Comparison of ENCODE assay signal across 21 mouse cellular contexts in the genomic region with DNA sequence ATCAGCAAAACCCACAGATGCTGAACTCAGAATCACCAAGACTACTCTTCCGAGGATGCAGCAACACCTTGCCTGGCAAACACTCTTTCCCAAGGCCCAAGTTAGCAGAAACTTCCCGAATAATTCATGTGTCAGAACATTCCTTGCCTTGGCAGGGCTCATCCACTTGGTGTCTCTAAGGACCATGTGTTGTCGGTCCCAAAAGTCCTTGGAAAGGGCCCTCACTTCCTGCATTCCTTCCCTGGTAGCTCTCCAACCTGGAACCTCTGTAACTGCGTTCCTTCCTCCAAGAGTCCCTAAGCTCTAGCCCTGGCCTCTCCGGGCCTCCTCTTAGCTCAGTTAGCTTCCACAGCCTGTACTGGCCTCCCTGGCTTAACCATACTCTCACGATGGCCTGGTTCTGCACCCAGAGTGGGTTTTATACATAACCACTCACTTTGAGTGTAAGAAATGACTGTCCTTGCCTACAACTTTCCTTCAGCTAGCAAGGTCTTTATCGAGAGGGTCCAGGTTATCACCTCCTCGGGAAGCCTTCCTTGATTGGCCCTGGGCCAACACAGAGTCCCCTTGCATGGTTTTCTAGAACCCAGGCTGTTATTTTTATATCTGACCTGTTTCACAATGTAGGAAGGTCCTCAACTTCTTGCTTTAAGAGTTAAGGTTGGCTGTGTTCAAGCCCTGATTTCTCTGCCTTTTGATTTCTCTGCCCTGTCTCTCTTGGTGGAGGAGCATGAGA. TPM values are rescaled to one million over a fixed set of nuclear protein-coding genes. Genes with fewer than 3 reads are reported as not detected.
DNase-seq lines count a peak whose midpoint lies in the region; ATAC-seq and TF ChIP-seq lines count a peak whose summit lies in the region.
"Had no signal": no experiment of that assay in that cellular context is flagged by ENCODE, and none has a peak within 500 bp of the region (broad histone marks: within the 10 kb centered on the region; RNA-seq: fewer than 3 reads in every experiment).

No protein-coding gene starts in this region.

- TF ChIP-seq CTCF in heart, adult 2 months (IDR thresholded peaks at IDR 0.05) = no peak
- no peak for TF ChIP-seq CTCF in lung, adult 2 months (IDR thresholded peaks at IDR 0.05; ENCODE audit: insufficient read depth, low read length)

- peak overlapping the region; percentile 23; the same call in 1 of the 2 replicates for H3K9ac ChIP-seq in heart, adult 2 months (ENCODE audit: low read depth, low read length)
- no peak overlapping the region for H3K9ac ChIP-seq in lung, embryonic 16.5 days (ENCODE audit: low read length)
- H3K9ac ChIP-seq in heart, embryonic 14.5 days (ENCODE audit: low read length) = peak overlapping the region; percentile 69
- H3K9ac ChIP-seq: embryonic facial prominence, embryonic 15.5 days; liver, embryonic 14.5 days; midbrain, embryonic 12.5 days had no signal

- 12% methylated on average over 8 of the region's 8 CpGs for WGBS in heart, adult 2 months
- WGBS in lung, embryonic 16.5 days = 47% methylated on average over 8 of the region's 8 CpGs
- 45% methylated on average over 8 of the region's 8 CpGs for WGBS in lung, adult 2 months
- WGBS in heart, embryonic 14.5 days = 16% methylated on average over 8 of the region's 8 CpGs

- TF ChIP-seq EP300 in heart, adult 2 months (IDR thresholded peaks at IDR 0.05; ENCODE audit: insufficient read depth, low read depth, low read length) = no peak

- H3K27me3 ChIP-seq in heart, adult 2 months (ENCODE audit: control insufficient read depth, insufficient read depth, low read length) = no peaks in the 10 kb centered on the region
- H3K27me3 ChIP-seq in lung, embryonic 16.5 days (ENCODE audit: control insufficient read depth, insufficient read depth, low read depth, low read length) = no peaks in the 10 kb centered on the region
- H3K27me3 ChIP-seq in heart, embryonic 14.5 days (ENCODE audit: control insufficient read depth, insufficient read depth, low read length) = no peaks in the 10 kb centered on the region
- H3K27me3 ChIP-seq: embryonic facial prominence, embryonic 15.5 days; Patski had no signal

- H3K36me3 ChIP-seq in heart, adult 2 months (ENCODE audit: control insufficient read depth, insufficient read depth, low read length) = no peaks in the 10 kb centered on the region; the same call in 1 of the 2 replicates
- no peaks in the 10 kb centered on the region for H3K36me3 ChIP-seq in lung, embryonic 16.5 days (ENCODE audit: control insufficient read depth, insufficient read depth, low read length)
- H3K36me3 ChIP-seq in heart, embryonic 14.5 days (ENCODE audit: control insufficient read depth, insufficient read depth, low read length) = peaks cover 16% of the 10 kb centered on the region
- H3K36me3 ChIP-seq: embryonic facial prominence, embryonic 15.5 days; forebrain, embryonic 10.5 days; midbrain, embryonic 12.5 days had no signal

- peak in 1 of 2 experiments; percentile 41 for DNase-seq in heart, adult 2 months
- DNase-seq in heart, postnatal 4 days = no peak
- no peak for DNase-seq in lung, adult 2 months
- peak; percentile 50 for DNase-seq in lung, postnatal 36 days
- DNase-seq in cerebellum, adult 18-20 months = no peak
- DNase-seq: B cell, adult 2 months; cerebellum, postnatal 14 days; embryo, embryonic 11 days; kidney, adult 2 months; retina, postnatal 1 day; thymus, adult 2 months had no signal

- H3K9me3 ChIP-seq in lung, embryonic 16.5 days (ENCODE audit: control insufficient read depth, low read length) = no peaks in the 10 kb centered on the region
- no peaks in the 10 kb centered on the region for H3K9me3 ChIP-seq in heart, embryonic 14.5 days (ENCODE audit: control insufficient read depth, low read length)
- H3K9me3 ChIP-seq: embryonic facial prominence, embryonic 15.5 days; midbrain, embryonic 12.5 days had no signal

- H3K4me1 ChIP-seq in heart, adult 2 months (ENCODE audit: control insufficient read depth, insufficient read depth, low read length) = peaks cover 11% of the 10 kb centered on the region
- peaks cover 21% of the 10 kb centered on the region for H3K4me1 ChIP-seq in lung, embryonic 16.5 days (replicated peaks; ENCODE audit: control insufficient read depth, insufficient read depth, low read length)
- H3K4me1 ChIP-seq in lung, adult 2 months (ENCODE audit: control insufficient read depth, insufficient read depth, low read length) = no peaks in the 10 kb centered on the region
- H3K4me1 ChIP-seq in heart, embryonic 14.5 days (ENCODE audit: control insufficient read depth in 2 of 2, insufficient read depth in 2 of 2, low read length in 2 of 2) = peaks cover 49 to 73% of the 10 kb centered on the region in 2 experiments

- H3K79me2 ChIP-seq in heart, adult 2 months (replicated peaks; ENCODE audit: control insufficient read depth, insufficient read depth, low read length) = no peaks in the 10 kb centered on the region

- TF ChIP-seq POLR2A in heart, adult 2 months (IDR thresholded peaks at IDR 0.05; ENCODE audit: insufficient read depth, low read depth, low read length) = no peak
- TF ChIP-seq POLR2A in lung, adult 2 months (IDR thresholded peaks at IDR 0.05; ENCODE audit: borderline replicate concordance, extremely low read depth, low read depth, low read length) = no peak

- no peak for ATAC-seq in lung, embryonic 16.5 days (ENCODE audit: low read depth)
- ATAC-seq in heart, embryonic 14.5 days (ENCODE audit: insufficient number of reproducible peaks, insufficient read depth, low FRiP score, low read depth) = no peak
- ATAC-seq: activated CD4-positive, CD25-positive, alpha-beta regulatory T cell, adult 4 months; hindbrain, postnatal 0 days; Patski had no signal

- peak overlapping the region; percentile 8; the same call in 1 of the 2 replicates for H3K27ac ChIP-seq in heart, adult 2 months
- H3K27ac ChIP-seq in lung, embryonic 16.5 days (ENCODE audit: low read length) = 0 out of 2 replicates have a peak overlapping the region, but pooled peaks have one; percentile 43
- peak overlapping the region; percentile 47 to 79 for H3K27ac ChIP-seq in heart, embryonic 14.5 days (replicated peaks in 1 of 2; ENCODE audit: control insufficient read depth in 1 of 2, insufficient read depth in 1 of 2, low read depth in 2 of 2, low read length in 2 of 2)
- H3K27ac ChIP-seq: embryonic facial prominence, embryonic 15.5 days; forebrain, embryonic 10.5 days; hindbrain, postnatal 0 days; liver, embryonic 14.5 days; macrophage; midbrain, embryonic 12.5 days had no signal

- intact Hi-C loops in heart, adult 2 months (cut with DNase I) = loop anchor here (5.0 kb wide), 1 partner anchor 34 kb away; no protein-coding TSS in a partner anchor

- H3K4me2 ChIP-seq in lung, embryonic 16.5 days (ENCODE audit: low read depth, low read length) = no peak overlapping the region
- H3K4me2 ChIP-seq in heart, embryonic 14.5 days (ENCODE audit: low read length) = peak overlapping the region; percentile 59
- H3K4me2 ChIP-seq: embryonic facial prominence, embryonic 15.5 days; midbrain, embryonic 12.5 days had no signal

- no peak overlapping the region for H3K4me3 ChIP-seq in heart, adult 2 months
- no peak overlapping the region for H3K4me3 ChIP-seq in lung, embryonic 16.5 days (ENCODE audit: low read length)
- H3K4me3 ChIP-seq in lung, adult 2 months (replicated peaks; ENCODE audit: extremely low read depth, low read depth, low read length) = no peak overlapping the region
- peak overlapping the region in 1 of 2 experiments; percentile 21; a peak in 2 of 4 replicates for H3K4me3 ChIP-seq in heart, embryonic 14.5 days (ENCODE audit: control insufficient read depth in 1 of 2, insufficient read depth in 1 of 2, low read depth in 1 of 2, low read length in 2 of 2)
- H3K4me3 ChIP-seq: embryonic facial prominence, embryonic 15.5 days; forebrain, embryonic 10.5 days; midbrain, embryonic 12.5 days had no signal

RNA-seq across cellular contexts. Expression of a gene that starts 4.5 kb away (rescaled TPM):
- 10 to 100 TPM; 15.6 to 19.7 TPM for total RNA-seq in heart, adult 2 months (2021)
- 9.2 and 12.1 TPM in 2 replicates for polyA plus RNA-seq in heart, adult 2 months (2012; rRNA removed)
- total RNA-seq in heart, postnatal 4 days (2021) = 10 to 100 TPM; 48.7 to 59.0 TPM
- polyA plus RNA-seq in lung, embryonic 16.5 days (2015; fragmentation: Nextera tagmentation; extraction: Ambion mirVana) = 28.6 and 34.6 TPM in 2 replicates
- polyA plus RNA-seq in lung, adult 2 months (2012; rRNA removed) = 0.81 and 0.89 TPM in 2 replicates
- polyA plus RNA-seq in heart, embryonic 14.5 days (2014; fragmentation: Nextera tagmentation; extraction: Ambion mirVana) = 479 and 551 TPM in 2 replicates
- polyA plus RNA-seq: Patski had no signal

RNA-seq across cellular contexts. Expression of a gene that starts 10.2 kb away (rescaled TPM):
- total RNA-seq in heart, adult 2 months (2021) = 10 to 100 TPM; 62.4 to 67.1 TPM
- 47.0 and 53.2 TPM in 2 replicates for polyA plus RNA-seq in heart, adult 2 months (2012; rRNA removed)
- total RNA-seq in heart, postnatal 4 days (2021) = 10 to 100 TPM; 89.8 to 92.3 TPM
- 20.1 and 21.0 TPM in 2 replicates for polyA plus RNA-seq in lung, embryonic 16.5 days (2015; fragmentation: Nextera tagmentation; extraction: Ambion mirVana)
- polyA plus RNA-seq in lung, adult 2 months (2012; rRNA removed) = 92.3 and 108 TPM in 2 replicates
- polyA plus RNA-seq in heart, embryonic 14.5 days (2014; fragmentation: Nextera tagmentation; extraction: Ambion mirVana) = 41.7 and 47.7 TPM in 2 replicates

RNA-seq across cellular contexts. Expression of a gene that starts 12.4 kb away (rescaled TPM):
- over 10,000 TPM in 1 of 2 experiments, 1,000 to 10,000 TPM in 1; 9,834 to 11,008 TPM for total RNA-seq in heart, adult 2 months (2021)
- polyA plus RNA-seq in heart, adult 2 months (2012; rRNA removed) = 13,898 and 21,553 TPM in 2 replicates
- total RNA-seq in heart, postnatal 4 days (2021) = 1,000 to 10,000 TPM; 4,693 to 5,168 TPM
- 77.2 and 102 TPM in 2 replicates for polyA plus RNA-seq in lung, embryonic 16.5 days (2015; fragmentation: Nextera tagmentation; extraction: Ambion mirVana)
- polyA plus RNA-seq in lung, adult 2 months (2012; rRNA removed) = 428 and 438 TPM in 2 replicates
- polyA plus RNA-seq in heart, embryonic 14.5 days (2014; fragmentation: Nextera tagmentation; extraction: Ambion mirVana) = 2,958 and 3,056 TPM in 2 replicates
- total RNA-seq: hindbrain, postnatal 0 days had no signal

RNA-seq across cellular contexts. Expression of a gene that starts 20.6 kb away (rescaled TPM):
- 1 to 10 TPM; 2.3 to 2.7 TPM for total RNA-seq in heart, adult 2 months (2021)
- polyA plus RNA-seq in heart, adult 2 months (2012; rRNA removed) = 12.4 and 13.2 TPM in 2 replicates
- under 1 TPM; 0.41 to 0.57 TPM for total RNA-seq in heart, postnatal 4 days (2021)
- 4.7 TPM in 2 replicates for polyA plus RNA-seq in lung, embryonic 16.5 days (2015; fragmentation: Nextera tagmentation; extraction: Ambion mirVana)
- polyA plus RNA-seq in lung, adult 2 months (2012; rRNA removed) = 16.1 and 17.8 TPM in 2 replicates
- 0.15 and 0.51 TPM in 2 replicates for polyA plus RNA-seq in heart, embryonic 14.5 days (2014; fragmentation: Nextera tagmentation; extraction: Ambion mirVana)

RNA-seq across cellular contexts. Expression of a gene that starts 35.7 kb away (rescaled TPM):
- under 1 TPM; 0.39 to 0.86 TPM for total RNA-seq in heart, adult 2 months (2021)
- polyA plus RNA-seq in heart, adult 2 months (2012; rRNA removed) = 0.79 and 2.4 TPM in 2 replicates
- total RNA-seq in heart, postnatal 4 days (2021) = 1 to 10 TPM; 1.1 to 1.5 TPM
- 5.5 and 8.3 TPM in 2 replicates for polyA plus RNA-seq in lung, embryonic 16.5 days (2015; fragmentation: Nextera tagmentation; extraction: Ambion mirVana)
- 12.6 and 13.8 TPM in 2 replicates for polyA plus RNA-seq in lung, adult 2 months (2012; rRNA removed)
- 0.55 and 0.78 TPM in 2 replicates for polyA plus RNA-seq in heart, embryonic 14.5 days (2014; fragmentation: Nextera tagmentation; extraction: Ambion mirVana)
- polyA plus RNA-seq: activated CD4-positive, CD25-positive, alpha-beta regulatory T cell, adult 4 months; macrophage had no signal

Comparison
In these comparisons a context has a peak if more than half of its experiments do, and no peak if none do; other contexts are left out.
1. RNA of a gene that starts 4.5 kb away (polyA plus RNA-seq): 479 to 551 TPM in heart, embryonic 14.5 days; 28.6 to 34.6 TPM in lung, embryonic 16.5 days, 9.2 to 12.1 TPM in heart, adult 2 months and 0.81 to 0.89 TPM in lung, adult 2 months; every median in the first group is over 10 times any median in the second.
2. H3K27ac ChIP-seq: peak in every context shown above with its lines; median percentile 63 in heart, embryonic 14.5 days; 43 in lung, embryonic 16.5 days; 8 in heart, adult 2 months.